Mouse (Mus musculus): ENCODE measurements around the gene Prok2.

Gene Prok2

DNA sequence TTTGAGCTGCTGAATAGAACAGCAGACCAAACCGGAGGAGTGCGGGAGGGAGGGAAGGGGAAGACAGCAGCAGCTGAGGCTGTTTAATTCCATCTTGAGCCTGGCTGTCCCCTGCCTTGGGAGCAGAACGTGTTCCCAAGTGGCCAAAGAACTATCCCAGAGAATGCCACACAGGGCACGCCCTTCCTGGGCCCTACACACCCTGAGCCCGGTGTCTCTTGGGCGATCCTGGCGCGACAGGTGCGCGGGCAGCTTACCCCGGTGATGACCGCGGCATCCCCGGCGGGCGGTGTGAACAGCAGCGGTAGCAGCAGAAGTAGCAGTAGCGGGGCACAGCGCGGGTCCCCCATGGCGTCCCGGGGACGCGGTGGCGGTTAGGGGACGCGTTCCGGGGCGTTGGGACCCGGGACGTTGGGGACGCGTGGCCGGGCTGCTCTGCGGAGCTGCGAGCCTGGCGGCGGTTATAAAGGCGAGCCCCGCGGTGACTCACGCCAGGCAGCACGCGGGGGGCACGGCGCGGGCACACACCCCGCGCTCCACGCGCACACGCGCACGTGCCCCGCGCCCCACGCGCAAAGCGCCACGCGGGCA, at the start of gene Prok2:
Prok2 (minus strand) TSS at position 422 of the 591 bp plus-strand sequence.
- no peak for DNase-seq (ENCODE audit: low read depth)

DNA sequence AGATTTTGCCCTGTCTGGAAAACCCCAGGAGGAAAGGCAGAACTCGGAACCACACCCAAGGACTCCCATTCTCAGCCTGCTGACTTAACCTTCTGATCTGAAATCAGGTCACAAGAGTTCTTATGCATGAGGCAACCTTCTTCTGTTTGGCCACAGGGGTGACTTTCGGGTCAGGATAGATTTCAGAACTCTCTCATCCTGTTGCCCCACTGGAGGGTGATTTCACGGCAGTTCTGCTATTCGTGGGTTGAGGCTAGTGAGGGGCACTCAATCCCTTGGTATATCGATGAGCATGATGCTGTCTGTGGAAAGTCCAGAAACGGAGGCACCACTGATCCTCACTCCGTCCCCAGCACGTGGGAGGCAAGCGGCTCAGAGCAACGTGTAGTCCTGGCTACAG, 48.5 kb upstream of the Prok2 start:
- DNase-seq (ENCODE audit: low read depth): no peak

DNA sequence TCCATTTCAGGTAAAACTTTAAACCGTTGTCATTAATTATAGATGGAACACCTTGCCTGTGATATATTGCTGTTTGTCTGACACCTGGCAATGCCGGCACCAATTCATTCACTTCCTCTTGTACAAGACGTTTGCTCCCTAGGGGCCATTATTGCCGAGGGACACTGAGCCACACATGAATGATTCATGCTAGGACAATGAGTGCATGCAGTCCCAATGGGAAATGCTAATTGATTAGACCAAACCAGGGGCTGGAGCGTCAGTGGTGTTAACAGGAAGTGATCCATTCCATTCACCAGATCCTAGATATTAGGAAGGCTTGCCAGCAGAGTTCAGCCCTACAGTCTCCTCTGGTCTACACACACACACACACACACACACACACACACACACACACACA, 42.3 kb upstream of the Prok2 start:
- no peak for DNase-seq (ENCODE audit: low read depth)

DNA sequence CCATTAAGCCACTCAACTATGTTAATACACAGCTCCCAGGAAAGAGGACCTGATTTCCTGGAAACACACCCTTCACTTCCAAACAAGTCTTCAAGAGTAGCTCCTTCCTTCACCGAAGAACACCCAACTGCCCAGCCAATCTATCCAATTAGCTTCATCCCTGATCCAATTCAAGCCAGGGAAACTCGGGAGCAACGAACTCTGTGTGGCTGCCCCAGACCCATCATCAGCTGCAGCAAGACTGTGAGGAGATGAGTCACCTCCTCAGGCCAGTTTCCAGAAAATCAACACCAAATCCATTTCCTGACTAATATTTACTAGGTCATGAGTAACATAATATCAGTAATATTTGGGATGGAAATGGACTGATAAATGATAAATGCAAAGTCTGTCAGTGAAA, 38.7 kb upstream of the Prok2 start:
- DNase-seq (ENCODE audit: low read depth): no peak

- DNase-seq (ENCODE audit: low read depth): no peak
Measured at GRCm38 (mm10) chr6:99762069-99762985, 36.1 kb upstream of the Prok2 start.

DNA sequence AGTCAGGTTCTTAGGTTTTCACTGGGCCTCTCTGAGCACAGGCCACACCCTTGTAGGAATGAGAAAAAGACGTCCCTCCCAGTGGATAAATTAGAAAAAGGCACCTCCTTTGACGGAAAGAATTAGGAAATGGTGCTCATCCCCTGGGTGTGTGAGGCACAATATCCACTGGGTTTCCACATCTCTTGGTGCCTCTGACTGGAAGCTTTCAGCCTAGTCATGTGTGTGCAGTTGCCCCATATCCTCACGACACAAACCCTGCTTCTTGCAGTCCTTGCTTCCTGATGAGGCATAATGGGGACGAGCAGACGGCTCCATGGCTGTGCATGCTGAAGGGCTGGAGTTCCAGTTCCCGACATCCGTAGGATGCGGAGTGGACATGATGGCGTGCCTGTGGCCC, 29.9 kb upstream of the Prok2 start:
- DNase-seq (ENCODE audit: low read depth): no peak

GRCm38 (mm10) chr6:99751308-99751707, 25.1 kb upstream of the Prok2 start:
- no peak for DNase-seq (ENCODE audit: low read depth)

DNA sequence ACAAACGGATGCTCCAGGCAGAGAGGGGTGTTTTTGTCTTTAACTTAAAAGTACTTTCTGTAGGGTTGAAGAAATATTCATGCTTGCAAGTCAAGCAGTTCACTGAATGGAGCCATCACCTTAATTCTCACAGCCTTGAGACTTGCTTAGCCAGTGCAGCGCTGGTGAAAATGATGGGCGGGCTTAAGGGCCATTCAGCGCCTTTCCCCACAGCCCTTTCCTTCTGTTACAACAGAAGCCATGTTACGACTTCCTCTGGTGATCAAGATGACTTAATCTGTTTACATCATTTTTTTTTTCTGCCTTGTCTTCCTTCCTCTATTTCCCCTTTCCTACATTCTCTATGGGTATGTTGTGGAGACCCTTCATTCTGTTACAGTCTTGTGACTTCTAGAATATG, 20.1 kb upstream of the Prok2 start:
- DNase-seq (ENCODE audit: low read depth): no peak

- DNase-seq (ENCODE audit: low read depth): no peak
Measured at GRCm38 (mm10) chr6:99742866-99743265, 16.7 kb upstream of the Prok2 start.

DNA sequence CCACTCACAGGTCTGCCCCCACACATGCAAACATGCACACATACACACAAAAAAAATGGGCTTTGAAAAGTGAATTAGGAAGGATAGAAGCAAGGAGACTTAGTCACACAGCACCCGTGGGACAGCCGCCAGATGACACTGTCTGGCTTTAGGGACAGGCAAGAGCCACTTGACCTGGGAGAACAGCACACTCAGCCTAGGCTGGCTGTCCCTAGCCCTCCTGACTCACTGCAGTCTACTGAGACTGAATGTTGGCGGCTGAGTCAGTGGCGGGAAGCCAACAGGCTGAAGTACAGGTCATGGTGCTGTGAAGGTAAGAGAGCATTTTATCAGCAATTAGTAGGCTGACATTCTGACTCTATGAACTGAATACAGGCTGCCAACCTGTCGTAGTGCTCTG, 8.5 kb upstream of the Prok2 start:
- DNase-seq (ENCODE audit: low read depth): no peak

- no peak for DNase-seq (ENCODE audit: low read depth)
Measured at GRCm38 (mm10) chr6:99732673-99733072, 6.5 kb upstream of the Prok2 start.

- DNase-seq (ENCODE audit: low read depth): no peak
Measured at GRCm38 (mm10) chr6:99731926-99732325, 5.7 kb upstream of the Prok2 start.

DNA sequence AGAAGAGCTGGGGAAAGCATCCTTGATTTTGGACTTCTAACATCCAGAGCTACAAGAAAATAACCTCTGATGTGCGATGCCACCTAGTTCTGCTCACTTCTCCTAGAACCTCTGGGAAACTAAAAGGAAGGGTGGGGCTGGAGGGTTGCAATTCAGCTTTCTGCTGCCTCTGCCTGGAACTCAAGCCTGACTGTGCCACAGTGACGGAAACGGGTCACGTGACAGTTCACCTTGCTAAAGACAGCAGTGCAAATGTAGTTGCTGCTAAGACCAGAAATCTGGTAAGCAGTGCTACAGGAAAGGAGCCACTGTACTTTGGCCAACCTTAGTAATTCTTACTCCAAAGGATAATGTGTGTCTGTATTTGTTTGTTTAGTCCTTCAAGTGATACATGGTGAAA, 3.7 kb upstream of the Prok2 start:
- DNase-seq (ENCODE audit: low read depth): no peak

- DNase-seq (ENCODE audit: low read depth): no peak
Measured at GRCm38 (mm10) chr6:99726576-99727303, 548 bp upstream of the Prok2 start.

DNA sequence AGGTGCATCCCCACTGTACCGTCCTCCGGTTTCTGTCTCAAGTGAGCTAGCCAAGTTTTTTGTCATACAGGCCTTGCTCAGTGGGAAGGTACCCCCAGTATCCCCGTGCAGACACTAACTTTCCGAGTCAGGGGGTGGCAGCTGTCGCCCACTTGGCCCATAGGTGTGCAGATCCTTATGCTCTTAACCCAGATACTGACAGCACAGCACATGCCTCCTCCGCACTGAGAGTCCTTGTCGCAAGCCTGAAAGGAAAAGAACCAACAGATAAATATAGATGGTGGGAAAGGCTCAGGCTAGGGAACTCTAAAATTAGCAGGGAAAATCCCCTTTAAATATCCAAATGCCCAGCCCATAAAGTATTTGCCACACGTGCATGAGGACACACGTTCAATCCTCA, 3.8 kb downstream of the Prok2 start:
- no peak for DNase-seq (ENCODE audit: low read depth)

DNA sequence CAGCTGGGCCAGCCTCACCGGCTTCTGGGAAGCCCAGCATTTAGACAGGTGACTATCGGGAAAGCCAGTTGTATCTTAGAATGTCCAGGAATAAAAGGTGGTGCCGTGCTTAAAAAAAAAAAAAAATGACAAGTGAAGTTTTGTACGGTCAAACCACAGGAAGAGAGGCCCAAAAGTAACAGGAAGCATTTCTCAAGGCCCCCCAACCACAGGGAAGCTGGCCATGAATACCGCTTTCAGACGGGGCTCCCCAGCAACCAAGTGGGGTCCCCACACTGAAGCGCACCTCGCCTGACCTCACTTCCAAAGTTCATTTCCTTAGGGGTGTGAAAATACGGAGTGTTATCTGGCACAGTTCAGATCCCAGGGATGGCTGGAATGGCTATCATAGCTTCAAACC, 5.2 kb downstream of the Prok2 start:
- no peak for DNase-seq (ENCODE audit: low read depth)

GRCm38 (mm10) chr6:99715913-99716312, 10.3 kb downstream of the Prok2 start:
- no peak for DNase-seq (ENCODE audit: low read depth)

- DNase-seq (ENCODE audit: low read depth): no peak
Measured at GRCm38 (mm10) chr6:99715191-99715590, 11.0 kb downstream of the Prok2 start.

DNA sequence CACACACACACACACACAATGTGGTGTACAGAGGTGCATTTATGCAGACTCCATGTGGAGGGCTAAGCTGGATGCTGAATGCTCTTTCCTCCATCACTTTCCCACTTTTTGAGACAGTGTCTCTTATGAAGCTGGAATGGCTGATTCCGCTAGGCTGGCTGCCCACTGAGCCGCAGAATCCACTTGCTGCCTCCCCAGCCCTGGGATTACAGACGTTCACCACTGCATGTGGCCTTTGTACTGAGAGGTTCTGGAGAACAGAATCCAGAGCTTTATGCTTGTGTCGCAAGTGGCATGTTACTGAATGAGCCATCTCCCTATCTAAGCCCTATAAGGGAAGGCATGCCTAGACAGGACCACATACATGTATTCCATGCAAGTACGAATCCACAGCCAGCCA, 12.9 kb downstream of the Prok2 start:
- no peak for DNase-seq (ENCODE audit: low read depth)

GRCm38 (mm10) chr6:99711576-99712101, 14.6 kb downstream of the Prok2 start:
- no peak for DNase-seq (ENCODE audit: low read depth)

GRCm38 (mm10) chr6:99700484-99700883, 25.7 kb downstream of the Prok2 start:
- no peak for DNase-seq (ENCODE audit: low read depth)

DNA sequence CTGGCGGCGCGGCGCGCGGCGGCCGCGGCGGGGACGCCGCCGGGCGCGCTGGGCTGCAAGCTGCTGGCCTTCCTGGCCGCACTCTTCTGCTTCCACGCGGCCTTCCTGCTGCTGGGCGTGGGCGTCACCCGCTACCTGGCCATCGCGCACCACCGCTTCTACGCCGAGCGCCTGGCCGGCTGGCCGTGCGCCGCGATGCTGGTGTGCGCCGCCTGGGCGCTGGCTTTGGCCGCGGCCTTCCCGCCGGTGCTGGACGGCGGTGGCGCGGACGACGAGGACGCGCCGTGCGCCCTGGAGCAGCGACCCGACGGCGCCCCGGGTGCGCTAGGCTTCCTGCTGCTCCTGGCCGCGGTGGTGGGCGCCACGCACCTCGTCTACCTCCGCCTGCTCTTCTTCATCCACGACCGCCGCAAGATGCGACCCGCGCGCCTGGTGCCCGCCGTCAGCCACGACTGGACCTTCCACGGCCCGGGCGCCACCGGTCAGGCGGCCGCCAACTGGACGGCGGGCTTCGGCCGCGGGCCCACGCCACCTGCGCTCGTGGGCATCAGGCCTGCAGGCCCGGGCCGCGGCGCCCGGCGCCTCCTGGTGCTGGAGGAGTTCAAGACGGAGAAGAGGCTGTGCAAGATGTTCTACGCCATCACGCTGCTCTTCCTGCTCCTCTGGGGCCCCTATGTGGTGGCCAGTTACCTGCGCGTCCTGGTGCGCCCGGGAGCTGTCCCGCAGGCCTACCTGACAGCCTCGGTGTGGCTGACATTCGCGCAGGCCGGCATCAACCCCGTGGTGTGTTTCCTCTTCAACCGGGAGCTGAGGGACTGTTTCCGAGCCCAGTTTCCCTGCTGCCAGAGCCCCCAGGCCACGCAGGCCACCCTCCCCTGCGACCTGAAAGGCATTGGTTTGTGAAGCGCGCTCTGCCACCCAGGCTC, 33.0 kb downstream of the Prok2 start:
- DNase-seq (ENCODE audit: low read depth): no peak
